Mouse (Mus musculus): Measurements from ENCODE around the gene Klhl2. TPM values are rescaled to one million over a fixed set of nuclear protein-coding genes. Genes with fewer than 3 reads are reported as not detected.

The Klhl2 gene
- polyA plus RNA-seq, 1 experiment from 2014 or later: 15.3 TPM

- no peak overlapping the region for H3K9ac ChIP-seq
- H3K27ac ChIP-seq: no peak overlapping the region
- no peak overlapping the region for H3K4me3 ChIP-seq (replicated peaks)
- H3K9me3 ChIP-seq (replicated peaks): no peaks in the 10 kb centered on the region
- H3K4me1 ChIP-seq: no peaks in the 10 kb centered on the region
- peaks cover 48% of the 10 kb centered on the region for H3K36me3 ChIP-seq
- 95% methylated on average over 15 of the region's 15 CpGs for WGBS
- no peak overlapping the region for H3K4me2 ChIP-seq
- H3K27me3 ChIP-seq: no peaks in the 10 kb centered on the region
- no peak for ATAC-seq (replicated peaks; ENCODE audit: low FRiP score)
These were observed 91.9 kb downstream of the Klhl2 start for GRCm38 (mm10) chr8:64757956-64758355.

DNA sequence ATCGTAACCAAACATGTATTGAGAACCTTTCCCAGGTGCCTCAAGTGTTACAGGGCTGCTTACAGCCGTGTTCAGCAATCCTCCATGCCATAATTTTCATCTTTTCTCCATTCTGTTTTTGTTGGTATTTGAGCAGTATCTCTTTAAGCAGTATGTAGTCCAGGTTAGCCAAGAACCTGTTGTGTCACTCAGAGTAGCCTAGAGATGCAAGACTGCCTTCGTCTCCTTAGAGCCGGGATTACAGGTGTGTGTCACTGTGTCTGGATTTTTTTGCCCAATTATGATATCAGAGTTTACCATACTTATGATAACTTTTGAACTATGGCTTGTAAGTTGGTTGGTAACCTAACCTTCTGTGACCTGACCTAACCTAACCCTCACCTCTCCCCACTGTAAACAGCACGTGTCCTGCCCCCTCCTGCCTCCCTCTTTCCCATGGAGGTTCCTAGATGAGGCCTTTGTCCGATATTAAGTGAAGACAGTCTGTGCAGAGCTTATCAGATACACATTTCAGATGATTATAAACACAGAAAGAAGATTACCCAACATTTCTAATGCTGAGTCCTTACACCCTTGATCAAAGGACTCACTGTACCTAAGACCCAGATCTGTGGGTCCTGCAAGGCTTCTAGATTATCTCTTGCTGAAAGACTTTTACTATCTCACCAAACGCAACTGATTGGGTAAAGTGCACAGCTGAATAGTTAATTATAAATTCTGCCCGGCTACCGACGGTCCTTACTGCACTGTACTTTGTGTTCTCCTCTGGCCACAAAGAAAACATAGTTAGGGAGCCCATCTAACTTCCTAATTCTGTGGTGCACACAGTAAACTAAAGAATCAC is 103.4 kb downstream of the Klhl2 start:
- 82% methylated on average over 10 of the region's 10 CpGs for WGBS
- Histone ChIP-seq H3K27me3 (no peaks in the 10 kb centered on the region), H3K36me3 (peaks cover 38% of the 10 kb centered on the region), H3K4me2 (no peak overlapping the region), H3K9me3 (replicated peaks) (no peaks in the 10 kb centered on the region), H3K4me1 (no peaks in the 10 kb centered on the region), H3K27ac (no peak overlapping the region), H3K4me3 (replicated peaks) (no peak overlapping the region), H3K9ac (no peak overlapping the region)
- ATAC-seq (replicated peaks; ENCODE audit: low FRiP score): no peak

DNA sequence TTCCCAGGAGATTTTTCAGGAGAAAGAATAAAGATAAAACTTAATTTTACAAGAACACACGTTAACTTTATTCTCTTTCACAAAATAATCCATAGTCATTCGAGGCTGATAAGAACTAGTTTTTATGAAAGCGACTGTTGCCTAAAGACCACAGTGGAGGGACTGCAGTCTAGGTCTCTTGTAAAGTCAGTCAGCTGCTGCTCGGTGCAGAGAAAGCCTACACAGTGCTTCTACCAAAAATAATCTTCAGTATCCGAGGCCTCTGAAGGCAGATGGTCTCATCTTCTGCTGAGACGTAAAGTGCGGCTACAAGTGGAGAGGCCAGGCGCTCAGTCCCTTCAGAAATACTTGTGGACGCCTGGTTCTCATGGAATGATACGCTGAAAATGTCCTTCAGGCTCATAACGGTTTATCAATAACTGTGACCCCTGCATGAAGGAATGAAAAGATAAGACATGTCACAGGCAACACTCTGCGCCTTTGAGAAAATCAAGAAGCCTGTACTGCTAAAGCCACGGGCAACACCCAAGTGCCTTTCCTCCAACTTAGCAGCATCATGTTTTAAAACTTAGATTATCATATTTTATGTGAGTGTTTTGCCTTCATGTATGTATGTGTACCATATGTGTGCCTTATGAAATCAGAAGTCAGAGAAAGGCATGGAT is 109.1 kb downstream of the Klhl2 start:
- ATAC-seq (replicated peaks; ENCODE audit: low FRiP score): no peak
- WGBS: 92% methylated on average over 13 of the region's 13 CpGs

DNA sequence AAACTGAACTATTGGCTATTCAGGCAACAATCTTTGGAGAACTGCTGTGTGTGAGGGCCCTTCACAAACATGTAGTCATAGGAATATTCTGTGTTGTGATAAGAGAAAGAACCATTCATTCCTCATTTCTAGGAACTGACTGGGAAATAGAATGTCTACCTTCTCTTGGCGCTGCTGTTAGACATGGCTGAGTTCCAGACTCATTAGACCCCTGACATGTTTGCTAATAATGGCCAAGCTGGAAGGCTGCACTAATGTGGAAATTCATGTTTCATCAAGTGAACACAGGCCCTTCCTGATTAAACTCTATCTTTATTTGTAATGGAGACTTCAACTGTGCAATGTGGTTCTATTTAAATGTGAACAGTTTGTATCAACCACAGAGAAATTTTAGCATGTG is 110.9 kb downstream of the Klhl2 start:
- no peak overlapping the region for H3K9ac ChIP-seq
- H3K4me3 ChIP-seq (replicated peaks): no peak overlapping the region
- 69% methylated on average over 1 of the region's 1 CpGs for WGBS
- H3K9me3 ChIP-seq (replicated peaks): no peaks in the 10 kb centered on the region
- no peak overlapping the region for H3K27ac ChIP-seq
- peaks cover 18% of the 10 kb centered on the region; the same call in 1 of the 2 replicates for H3K36me3 ChIP-seq
- H3K4me1 ChIP-seq: no peaks in the 10 kb centered on the region
- H3K4me2 ChIP-seq: no peak overlapping the region
- no peaks in the 10 kb centered on the region for H3K27me3 ChIP-seq
- ATAC-seq (replicated peaks; ENCODE audit: low FRiP score): no peak

More for the DNA sequence above, 109.1 kb downstream of the Klhl2 start:
- Histone ChIP-seq H3K4me2 (no peak overlapping the region), H3K4me3 (replicated peaks) (no peak overlapping the region), H3K36me3 (peaks cover 18% of the 10 kb centered on the region; the same call in 1 of the 2 replicates), H3K27ac (no peak overlapping the region), H3K4me1 (no peaks in the 10 kb centered on the region), H3K9me3 (replicated peaks) (no peaks in the 10 kb centered on the region), H3K9ac (no peak overlapping the region), H3K27me3 (no peaks in the 10 kb centered on the region)

DNA sequence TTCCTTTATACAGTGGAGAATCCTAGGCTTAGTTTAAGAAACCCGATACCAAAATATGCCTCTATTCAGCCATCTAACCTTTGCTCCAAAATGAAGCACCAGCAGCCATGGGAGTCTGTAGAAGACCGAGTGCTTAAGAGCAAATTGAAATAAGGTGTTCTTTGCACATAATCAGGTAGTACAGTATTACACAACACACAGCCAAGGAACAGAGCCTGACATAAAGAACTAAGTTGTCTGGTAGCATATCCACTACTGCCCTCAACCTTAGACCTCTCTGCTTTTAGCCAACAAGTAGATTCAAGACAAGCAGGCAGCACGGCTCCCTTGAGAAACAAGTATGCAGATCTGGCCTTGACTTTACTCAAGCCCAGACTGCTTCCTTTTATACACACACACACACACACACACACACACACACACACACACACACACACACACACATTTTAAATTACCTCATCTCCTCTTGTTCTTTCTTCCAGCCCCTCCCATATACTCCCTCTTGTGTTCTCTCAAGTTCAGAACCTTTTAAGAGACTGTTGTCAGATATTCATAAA is 113.0 kb downstream of the Klhl2 start:
- peaks cover 8% of the 10 kb centered on the region for H3K4me1 ChIP-seq
- no peak overlapping the region for H3K27ac ChIP-seq
- no peaks in the 10 kb centered on the region for H3K27me3 ChIP-seq
- WGBS: 77% methylated on average over 3 of the region's 3 CpGs
- no peak overlapping the region for H3K4me2 ChIP-seq
- no peak overlapping the region for H3K4me3 ChIP-seq (replicated peaks)
- H3K9me3 ChIP-seq (replicated peaks): no peaks in the 10 kb centered on the region
- no peak for ATAC-seq (replicated peaks; ENCODE audit: low FRiP score)
- no peak overlapping the region for H3K9ac ChIP-seq
- peaks cover 7% of the 10 kb centered on the region; the same call in 1 of the 2 replicates for H3K36me3 ChIP-seq

- peaks cover 13% of the 10 kb centered on the region for H3K4me1 ChIP-seq
- H3K4me2 ChIP-seq: no peak overlapping the region
- H3K27ac ChIP-seq: no peak overlapping the region
- no peaks in the 10 kb centered on the region for H3K9me3 ChIP-seq (replicated peaks)
- 89% methylated on average over 8 of the region's 8 CpGs for WGBS
- no peak overlapping the region for H3K4me3 ChIP-seq (replicated peaks)
- H3K9ac ChIP-seq: no peak overlapping the region
- H3K36me3 ChIP-seq: peaks cover 7% of the 10 kb centered on the region
- no peak for ATAC-seq (replicated peaks; ENCODE audit: low FRiP score)
- H3K27me3 ChIP-seq: no peaks in the 10 kb centered on the region
These were observed 114.7 kb downstream of the Klhl2 start for GRCm38 (mm10) chr8:64735161-64735560.

- Histone ChIP-seq H3K4me2 (peak within 1 kb of the TSS; percentile 79), H3K4me3 (replicated peaks) (peak within 1 kb of the TSS; percentile 87), H3K27ac (peak within 1 kb of the TSS; percentile 77), H3K4me1 (peaks cover 13% of the 10 kb centered on the region), H3K9me3 (replicated peaks) (no peaks in the 10 kb centered on the region), H3K9ac (peak within 1 kb of the TSS; percentile 67), H3K27me3 (no peaks in the 10 kb centered on the region), H3K36me3 (peaks cover 16% of the 10 kb centered on the region)
- WGBS: under 1% methylated on average over 60 of the region's 60 CpGs
- peak; percentile 100 for ATAC-seq (replicated peaks; ENCODE audit: low FRiP score)
These were observed 116.4 kb downstream of the Klhl2 start, which contains the start of gene Msmo1 for GRCm38 (mm10) chr8:64733271-64733943. Gene Msmo1, minus strand, starts transcription at chr8:64733792.

DNA sequence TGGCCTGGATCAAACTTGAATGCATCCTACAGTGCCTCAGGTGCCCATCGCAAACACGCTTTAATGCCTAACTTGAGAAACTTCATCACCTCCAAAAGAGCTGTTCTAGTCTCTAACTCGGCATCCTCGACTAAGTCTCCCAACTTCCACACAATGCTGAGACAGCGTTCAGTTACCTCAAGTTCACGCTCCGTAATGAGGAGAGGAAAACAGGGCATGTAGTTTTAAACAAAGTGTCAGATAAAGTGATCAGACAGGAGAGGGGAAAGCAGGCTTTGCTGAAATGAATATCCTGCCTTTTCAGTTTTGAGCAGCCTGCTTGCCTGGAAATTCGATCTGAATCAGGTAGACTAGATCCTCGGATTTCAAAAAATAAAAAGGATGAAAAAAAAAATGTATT is 117.2 kb downstream of the Klhl2 start:
- Histone ChIP-seq H3K9me3 (replicated peaks) (no peaks in the 10 kb centered on the region), H3K4me2 (peak overlapping the region; percentile 79), H3K4me1 (peaks cover 13% of the 10 kb centered on the region), H3K27ac (peak overlapping the region; percentile 77; the same call in 1 of the 2 replicates), H3K9ac (peak overlapping the region; percentile 67), H3K27me3 (no peaks in the 10 kb centered on the region), H3K36me3 (peaks cover 23% of the 10 kb centered on the region), H3K4me3 (replicated peaks) (peak overlapping the region; percentile 87)
- WGBS: 9% methylated on average over 9 of the region's 9 CpGs
- no peak for ATAC-seq (replicated peaks; ENCODE audit: low FRiP score)

- Histone ChIP-seq H3K4me3 (replicated peaks) (no peak overlapping the region), H3K9ac (no peak overlapping the region), H3K36me3 (peaks cover 61% of the 10 kb centered on the region), H3K4me2 (no peak overlapping the region), H3K27me3 (no peaks in the 10 kb centered on the region), H3K27ac (no peak overlapping the region), H3K4me1 (peaks cover 13% of the 10 kb centered on the region), H3K9me3 (replicated peaks) (no peaks in the 10 kb centered on the region)
- no peak for ATAC-seq (replicated peaks; ENCODE audit: low FRiP score)
- 95% methylated on average over 7 of the region's 7 CpGs for WGBS
These were observed 121.7 kb downstream of the Klhl2 start for GRCm38 (mm10) chr8:64728156-64728555.

DNA sequence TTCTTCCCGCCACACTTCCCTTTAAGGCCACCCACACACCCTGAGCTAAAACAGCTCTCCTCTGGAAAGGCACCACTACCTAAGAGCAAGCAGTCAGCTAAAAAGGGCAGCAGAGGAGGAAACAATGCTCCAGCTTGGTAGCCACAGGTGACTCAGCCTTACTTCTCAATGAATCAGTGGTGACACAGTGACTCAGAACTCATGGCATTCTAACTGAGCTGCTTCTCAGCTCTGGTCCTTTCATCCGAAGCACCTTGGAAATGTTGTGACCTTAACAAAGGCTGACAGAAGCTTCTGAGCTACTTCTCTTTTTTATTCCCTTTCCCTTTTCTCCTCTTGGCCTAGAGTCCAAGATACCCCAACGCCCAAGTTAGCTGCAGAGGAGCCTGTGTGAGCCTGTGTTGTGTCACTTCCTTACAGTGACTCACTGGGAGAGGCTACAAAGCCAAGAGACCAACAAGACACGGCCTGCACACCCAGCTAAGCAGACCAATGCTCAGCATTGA is 123.6 kb downstream of the Klhl2 start:
- H3K4me2 ChIP-seq: no peak overlapping the region
- H3K27me3 ChIP-seq: no peaks in the 10 kb centered on the region
- no peak overlapping the region for H3K4me3 ChIP-seq (replicated peaks)
- no peak for ATAC-seq (replicated peaks; ENCODE audit: low FRiP score)
- no peaks in the 10 kb centered on the region for H3K4me1 ChIP-seq
- 88% methylated on average over 4 of the region's 4 CpGs for WGBS
- no peak overlapping the region for H3K27ac ChIP-seq
- no peak overlapping the region for H3K9ac ChIP-seq
- H3K36me3 ChIP-seq: peaks cover 75% of the 10 kb centered on the region
- no peaks in the 10 kb centered on the region for H3K9me3 ChIP-seq (replicated peaks)

- 90% methylated on average over 2 of the region's 2 CpGs for WGBS
- no peaks in the 10 kb centered on the region for H3K4me1 ChIP-seq
- no peaks in the 10 kb centered on the region for H3K27me3 ChIP-seq
- no peak overlapping the region for H3K9ac ChIP-seq
- H3K4me2 ChIP-seq: no peak overlapping the region
- peaks cover 86% of the 10 kb centered on the region for H3K36me3 ChIP-seq
- H3K27ac ChIP-seq: no peak overlapping the region
- no peak for ATAC-seq (replicated peaks; ENCODE audit: low FRiP score)
- H3K9me3 ChIP-seq (replicated peaks): no peaks in the 10 kb centered on the region
- no peak overlapping the region for H3K4me3 ChIP-seq (replicated peaks)
These were observed 126.6 kb downstream of the Klhl2 start for GRCm38 (mm10) chr8:64723206-64723605.
